Mouse (Mus musculus) ovary, postnatal 36 days (tissue): ENCODE measurements around the gene Srpk2.
A peak's percentile ranks its signal among the peaks of the same experiment; 100 is the strongest.
"Not testable (repeated sequence)": the region's sequence is repeated elsewhere in the genome, so short reads cannot be mapped to it uniquely, and the experiment has no call there.

Experiments
- DNase-seq: peaks from one replicate; pipeline ENCODE4 v3.0.0; 2022; ENCODE audit warnings: low spot score, mixed read lengths

Gene Srpk2

DNA sequence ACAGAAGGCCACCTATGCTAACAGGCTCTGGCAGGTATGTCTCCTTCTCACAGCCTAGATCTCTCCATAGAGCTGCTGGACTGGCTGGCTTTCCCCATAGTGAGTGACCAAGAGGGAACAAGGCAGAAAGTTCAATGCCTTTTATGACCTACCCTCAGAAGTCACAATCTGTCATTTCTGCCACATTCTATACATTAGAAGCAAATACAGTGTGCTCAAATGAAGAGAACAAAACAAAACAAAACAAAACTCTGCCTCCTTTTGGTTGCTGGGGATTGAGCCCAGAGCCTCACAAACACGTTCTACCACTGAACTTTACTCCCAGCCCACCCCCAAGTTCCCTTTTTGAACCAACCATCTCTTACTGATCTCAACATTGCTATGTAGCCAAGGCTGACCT lies at the start of gene Srpk2:
TSS of gene Srpk2 (minus strand) at position 101 of the 400 bp plus-strand sequence.
- no peak for DNase-seq

DNA sequence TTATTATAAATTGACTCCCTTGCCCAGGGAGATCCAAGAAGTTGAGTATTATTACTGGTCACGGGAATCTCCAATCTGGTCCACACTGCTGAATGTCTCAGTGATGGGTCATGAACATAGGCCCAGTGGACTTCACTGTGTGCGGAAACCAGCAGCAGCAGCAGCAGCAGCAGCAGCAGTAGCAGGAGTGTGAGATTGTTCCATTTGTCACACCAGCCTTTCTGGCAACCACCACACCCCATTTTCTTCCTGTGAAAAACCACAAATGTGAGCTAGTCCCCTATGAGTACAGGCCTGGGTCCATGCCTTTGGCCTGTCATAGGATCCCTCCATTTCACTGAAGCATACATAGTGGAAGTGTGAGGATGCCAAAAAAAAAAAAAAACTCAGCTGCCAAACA lies 37.5 kb upstream of the Srpk2 start:
- no peak for DNase-seq

GRCm38 (mm10) chr5:23718881-23719328 lies 34.5 kb upstream of the Srpk2 start:
- no peak for DNase-seq

DNA sequence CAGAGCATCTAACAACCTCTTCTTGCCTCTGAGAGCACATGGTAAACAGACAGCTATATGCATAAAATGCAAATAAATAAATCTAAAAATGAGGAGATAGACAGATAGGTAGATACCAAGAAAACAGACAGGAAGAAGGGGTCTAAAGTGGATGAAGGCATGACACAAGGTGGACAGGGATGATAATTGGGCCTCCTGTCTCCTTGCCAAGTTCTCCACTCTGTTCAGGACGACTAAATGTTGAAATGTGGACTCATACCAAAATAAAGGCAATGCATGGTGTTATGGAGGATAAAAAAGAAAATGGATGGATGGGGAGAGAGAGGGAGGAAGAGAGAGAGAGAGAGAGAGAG lies 33.7 kb upstream of the Srpk2 start:
- no peak for DNase-seq

- no peak for DNase-seq
Measured at GRCm38 (mm10) chr5:23717469-23718181, 33.2 kb upstream of the Srpk2 start.

DNA sequence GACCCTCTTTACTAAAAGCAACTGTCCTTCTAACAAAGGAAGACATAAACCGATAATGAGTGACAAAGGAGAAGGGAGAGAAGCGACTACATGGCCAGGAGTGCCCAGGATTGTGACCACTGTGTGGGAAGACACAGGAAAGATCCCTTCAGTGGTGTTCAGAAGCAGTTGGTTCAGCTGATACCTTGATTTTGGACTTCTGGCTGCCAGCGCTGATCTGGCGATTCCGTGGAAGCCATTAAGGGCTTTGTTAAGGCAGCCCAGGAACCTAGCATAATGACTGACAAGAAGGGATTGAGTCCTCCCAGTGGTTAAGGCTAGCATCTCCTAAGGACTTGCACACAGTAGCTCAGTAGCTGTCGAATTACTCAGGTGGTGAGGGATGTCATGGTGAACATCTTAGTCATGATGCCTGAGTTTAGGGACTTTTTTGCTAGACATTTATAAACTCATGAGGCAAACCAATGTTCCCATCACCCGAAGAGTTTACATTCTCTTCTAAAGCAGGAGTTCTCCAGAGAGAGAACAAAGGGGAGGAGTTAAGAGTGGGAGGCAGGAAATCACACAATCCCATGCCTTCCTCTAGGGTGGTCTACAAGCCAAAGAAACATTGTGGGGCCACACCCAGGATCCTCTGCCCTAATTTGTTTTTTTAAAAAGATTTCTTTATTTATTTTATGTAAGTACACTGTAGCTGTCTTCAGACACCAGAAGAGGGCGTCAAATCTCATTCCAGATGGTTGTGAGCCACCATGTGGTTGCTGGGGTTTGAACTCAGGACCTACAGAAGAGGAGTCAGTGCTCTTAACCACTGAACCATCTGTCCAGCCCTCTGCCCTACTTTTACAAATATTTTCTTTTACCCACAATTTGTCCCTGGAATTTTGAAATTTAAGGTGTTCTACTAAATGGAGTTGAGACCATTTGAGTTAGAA lies 29.3 kb upstream of the Srpk2 start:
- no peak for DNase-seq

DNA sequence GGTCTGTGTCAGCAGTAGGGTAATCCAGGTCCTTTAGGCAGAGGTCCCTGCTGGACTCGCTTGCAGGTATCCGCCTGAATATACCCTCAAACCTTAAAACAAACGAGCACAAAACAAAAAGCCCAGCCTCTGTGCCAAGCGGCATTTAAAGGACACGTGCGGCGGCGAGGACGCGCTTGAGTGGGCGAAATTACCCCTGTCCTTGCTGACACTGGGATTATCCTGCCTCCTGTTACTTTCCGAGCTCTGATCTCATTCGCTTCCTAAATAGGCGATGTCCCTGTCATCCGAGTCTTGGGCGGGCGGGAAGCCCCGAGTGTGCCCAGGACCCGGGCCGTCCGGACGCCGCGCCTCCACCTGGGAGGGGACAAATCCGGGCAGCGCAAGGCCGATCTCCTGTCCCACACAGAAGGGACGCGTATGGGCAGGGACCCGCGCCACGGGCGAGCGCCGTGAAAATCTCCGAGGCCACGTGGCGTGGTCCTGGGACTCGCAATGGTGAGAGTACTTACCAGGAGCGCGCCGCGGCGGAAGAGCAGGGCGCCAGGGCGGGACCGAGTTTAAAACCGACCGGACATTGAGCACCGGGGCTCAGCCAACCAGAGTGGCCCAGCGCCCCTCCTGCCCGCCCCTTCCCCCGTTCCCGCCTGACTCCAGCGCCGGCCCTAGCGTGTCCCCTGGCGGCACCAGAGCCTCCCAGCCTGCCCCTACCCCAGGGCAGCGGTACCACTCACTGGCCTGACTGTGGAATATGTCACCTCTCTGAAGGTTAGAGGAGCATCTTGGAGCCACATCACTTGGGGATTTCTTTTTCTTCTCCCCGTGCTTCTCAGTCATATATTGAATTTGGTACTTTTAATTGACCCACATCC lies 27.9 kb upstream of the Srpk2 start:
- peak; percentile 85 for DNase-seq

DNA sequence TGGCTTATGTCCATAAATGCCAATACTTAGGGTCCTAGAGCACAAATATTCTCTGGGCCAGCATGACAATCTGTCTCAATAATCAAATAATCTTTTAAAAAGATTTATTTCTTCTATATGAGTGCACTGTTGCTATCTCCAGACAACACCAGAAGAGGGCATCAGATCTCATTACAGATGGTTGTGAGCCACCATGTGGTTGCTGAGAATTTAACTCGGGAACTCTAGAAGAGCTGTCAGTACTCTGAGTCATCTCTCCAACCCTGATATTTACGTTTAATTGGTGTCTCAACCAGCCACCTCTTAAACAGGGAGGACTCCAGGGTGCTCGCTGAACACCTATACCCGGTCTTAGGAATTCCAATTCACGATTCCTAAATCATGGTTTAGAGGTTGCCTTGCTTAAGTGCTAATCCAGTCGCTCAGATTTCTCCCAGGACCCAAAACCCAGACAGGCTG lies 27.3 kb upstream of the Srpk2 start:
- not testable (repeated sequence) for DNase-seq

DNA sequence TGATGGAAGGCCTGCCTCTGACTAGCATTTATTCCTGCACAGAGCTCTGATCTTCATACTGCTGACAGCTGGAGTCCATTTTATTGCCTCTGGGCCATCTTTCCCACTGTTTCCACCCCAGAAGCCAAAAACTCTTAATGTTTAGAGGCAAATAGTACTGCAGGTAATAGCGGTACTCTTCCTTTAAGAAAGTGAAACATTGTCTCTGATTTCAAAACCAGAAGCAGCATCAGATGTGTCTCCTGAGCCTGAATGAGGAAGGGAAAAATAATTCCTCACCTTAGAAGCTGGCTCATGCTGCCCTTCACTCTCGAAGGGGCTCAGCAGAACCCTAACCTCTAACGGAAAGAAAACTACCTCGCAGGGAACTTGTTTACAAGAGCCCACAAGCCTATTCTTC lies 26.8 kb upstream of the Srpk2 start:
- DNase-seq, result no peak

GRCm38 (mm10) chr5:23709661-23710060 lies 25.2 kb upstream of the Srpk2 start:
- no peak for DNase-seq

DNA sequence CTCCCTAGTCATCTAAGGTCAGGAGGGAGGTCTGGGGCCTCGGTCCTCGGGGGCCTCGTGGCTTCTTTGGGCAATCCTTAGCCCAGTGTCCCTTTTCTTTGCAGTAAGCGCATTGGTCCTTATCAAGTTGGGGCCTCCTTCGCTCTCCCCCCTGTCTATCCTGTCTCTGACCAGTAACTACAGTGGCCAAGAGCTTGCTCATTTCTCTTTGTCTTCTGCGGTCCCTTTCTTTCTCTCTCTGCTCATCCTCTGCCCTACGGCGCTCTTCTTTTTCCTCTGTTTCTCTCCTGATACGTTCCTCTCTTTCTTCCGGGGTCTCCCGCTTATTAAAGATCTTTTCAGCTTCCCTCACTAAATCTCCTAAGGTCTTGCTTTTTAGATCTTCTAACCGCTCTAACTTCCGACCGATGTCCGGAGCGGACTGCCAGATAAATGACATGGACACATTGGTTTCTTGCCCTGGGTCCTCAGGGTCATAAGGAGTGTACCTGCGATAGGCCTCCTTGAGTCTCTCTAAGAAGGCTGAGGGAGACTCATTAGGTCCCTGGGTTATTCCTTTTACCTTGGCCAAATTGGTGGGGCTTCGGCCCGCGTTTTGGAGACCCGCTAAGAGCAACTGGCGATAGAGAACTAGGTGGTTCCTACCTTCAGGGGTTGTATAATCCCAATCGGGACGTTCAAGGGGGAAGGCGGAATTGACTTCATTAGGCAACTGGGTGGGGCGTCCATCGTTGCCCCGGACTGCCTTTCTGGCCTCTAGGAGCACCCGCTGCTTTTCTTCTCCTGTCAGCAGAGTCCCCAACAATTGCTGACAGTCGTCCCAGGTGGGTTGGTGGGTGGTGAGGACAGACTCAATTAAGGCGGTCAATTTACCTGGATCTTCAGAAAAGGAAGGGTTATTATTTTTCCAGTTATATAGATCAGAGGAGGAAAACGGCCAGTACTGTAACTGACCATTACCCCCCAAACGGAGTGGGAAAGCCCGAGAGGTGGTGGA lies 22.5 kb upstream of the Srpk2 start:
- DNase-seq, result not testable (repeated sequence)

GRCm38 (mm10) chr5:23697457-23697856 lies 13.0 kb upstream of the Srpk2 start:
- no peak for DNase-seq

GRCm38 (mm10) chr5:23683431-23683830 lies 986 bp downstream of the Srpk2 start:
- DNase-seq, result no peak

DNA sequence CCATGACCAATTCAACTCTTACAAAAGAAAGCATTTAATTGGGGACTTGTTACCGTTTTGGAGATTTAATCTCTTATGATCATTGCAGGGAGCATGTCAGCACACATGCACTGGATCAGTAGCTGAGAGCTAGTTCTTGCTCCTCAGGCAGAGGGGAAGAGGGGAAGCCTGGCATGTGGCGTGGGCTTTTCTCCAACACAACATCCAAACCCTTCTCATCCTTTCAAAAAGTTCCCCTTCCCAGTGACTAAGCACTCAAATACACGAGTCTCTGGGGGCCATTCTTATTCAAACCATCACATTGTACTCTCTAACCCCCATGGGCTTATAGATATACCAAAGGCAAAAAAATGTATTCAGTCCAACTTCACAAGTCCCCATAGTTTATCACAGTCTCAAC lies 5.4 kb downstream of the Srpk2 start:
- DNase-seq, result no peak

- DNase-seq, result no peak
Measured at GRCm38 (mm10) chr5:23677883-23678282, 6.5 kb downstream of the Srpk2 start.

GRCm38 (mm10) chr5:23677072-23677453 lies 7.4 kb downstream of the Srpk2 start:
- DNase-seq, result no peak

DNA sequence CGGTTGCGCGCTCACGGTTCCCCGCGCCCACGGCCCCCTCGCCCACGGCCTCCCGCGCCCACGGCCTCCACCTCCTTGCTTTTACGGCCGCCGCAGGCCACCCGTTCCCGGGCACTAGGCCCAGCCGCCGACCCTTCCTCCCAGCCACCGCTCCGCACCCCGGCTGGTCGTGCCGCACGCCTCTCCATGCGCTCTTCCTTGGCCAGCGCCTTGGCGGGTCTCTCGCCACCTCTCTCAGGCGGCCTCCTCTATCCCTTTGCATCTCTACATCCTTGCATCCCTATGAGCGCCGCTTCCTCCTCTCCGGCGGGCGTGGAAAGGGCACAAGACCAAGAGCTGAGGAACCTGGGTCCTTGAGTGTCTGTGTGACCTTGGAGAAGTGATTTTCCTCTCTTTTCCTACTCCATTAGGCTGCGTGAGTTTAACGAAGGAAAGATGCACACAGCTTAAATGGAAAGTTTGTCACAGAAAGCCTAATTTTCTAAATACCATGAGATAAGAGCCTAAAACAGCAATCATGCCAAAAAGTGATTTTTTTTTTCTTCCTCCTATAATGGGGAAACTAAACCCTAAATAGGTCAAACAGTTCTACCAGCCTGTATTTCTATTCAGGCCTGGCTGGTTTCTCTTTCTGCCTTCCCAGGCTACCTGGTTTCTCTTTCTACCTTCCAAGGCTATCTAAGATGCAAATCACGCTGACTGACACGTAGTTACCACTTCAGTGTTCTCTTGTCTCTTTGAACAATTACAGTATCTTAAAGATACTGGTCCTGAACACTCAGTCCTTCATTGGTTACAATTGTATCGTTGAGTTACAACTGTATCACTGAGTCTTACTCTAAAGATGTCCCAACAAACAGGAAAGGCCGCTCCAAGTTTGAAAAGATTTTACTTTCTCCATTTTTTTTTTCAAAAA lies 8.0 kb downstream of the Srpk2 start:
- peak; percentile 55 for DNase-seq

- DNase-seq, result peak; percentile 75
Measured at GRCm38 (mm10) chr5:23675499-23676155, 8.8 kb downstream of the Srpk2 start.

GRCm38 (mm10) chr5:23674829-23675498 lies 9.5 kb downstream of the Srpk2 start:
- DNase-seq, result peak; percentile 70
